ENCODE assay signal across 21 mouse cellular contexts in the genomic region with DNA sequence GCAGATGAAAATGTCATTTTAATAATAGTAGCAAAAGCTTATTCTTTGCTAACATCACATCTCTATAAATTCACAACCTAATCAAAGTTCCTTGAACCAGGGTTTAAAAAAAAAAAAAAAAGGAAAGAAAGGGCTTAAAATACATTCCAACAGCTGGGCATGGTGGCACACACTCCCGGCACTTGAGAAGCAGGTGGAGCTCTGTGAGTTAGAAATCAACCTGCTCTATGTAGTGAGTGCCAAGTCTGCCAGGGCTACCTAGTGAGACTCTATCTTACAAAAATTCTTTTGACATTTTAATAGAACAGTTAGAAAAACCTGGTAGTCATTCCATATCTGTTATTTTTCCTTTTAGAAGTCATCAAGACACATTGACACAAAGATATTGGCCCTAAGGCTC. TPM values are rescaled to one million over a fixed set of nuclear protein-coding genes. Genes with fewer than 3 reads are reported as not detected.
DNase-seq lines count a peak whose midpoint lies in the region; ATAC-seq lines count a peak whose summit lies in the region.
"Had no signal": no experiment of that assay in that cellular context is flagged by ENCODE, and none has a peak within 500 bp of the region (broad histone marks: within the 10 kb centered on the region; RNA-seq: fewer than 3 reads in every experiment).

No protein-coding gene starts in this region.

- H3K27ac ChIP-seq in kidney, embryonic 14.5 days (ENCODE audit: low read depth, low read length), result no peak overlapping the region
- peak overlapping the region; percentile 71; the same call in 1 of the 2 replicates for H3K27ac ChIP-seq in liver, embryonic 13.5 days
- H3K27ac ChIP-seq: embryonic facial prominence, embryonic 13.5 days; forebrain, embryonic 12.5 days; heart, embryonic 10.5 days; heart, embryonic 15.5 days; hindbrain, embryonic 13.5 days had no signal

- H3K4me2 ChIP-seq in kidney, embryonic 14.5 days (replicated peaks; ENCODE audit: low read depth, low read length), result no peak overlapping the region
- H3K4me2 ChIP-seq in liver, embryonic 13.5 days, result no peak overlapping the region
- H3K4me2 ChIP-seq: embryonic facial prominence, embryonic 13.5 days; forebrain, embryonic 12.5 days; heart, embryonic 15.5 days; hindbrain, embryonic 13.5 days had no signal

- H3K36me3 ChIP-seq in kidney, embryonic 14.5 days (ENCODE audit: control insufficient read depth, insufficient read depth, low read length), result no peaks in the 10 kb centered on the region
- H3K36me3 ChIP-seq in liver, embryonic 13.5 days, result no peaks in the 10 kb centered on the region
- H3K36me3 ChIP-seq: forebrain, embryonic 12.5 days; G1E; heart, embryonic 10.5 days; heart, embryonic 15.5 days; hindbrain, embryonic 13.5 days had no signal

- no peak overlapping the region for H3K4me3 ChIP-seq in kidney, embryonic 14.5 days (ENCODE audit: low read length)
- no peak overlapping the region for H3K4me3 ChIP-seq in liver, embryonic 13.5 days (replicated peaks)
- H3K4me3 ChIP-seq: embryonic facial prominence, embryonic 13.5 days; forebrain, embryonic 12.5 days; heart, embryonic 10.5 days; heart, embryonic 15.5 days; hindbrain, embryonic 13.5 days had no signal

- no peak for ATAC-seq in kidney, embryonic 14.5 days (ENCODE audit: low FRiP score, low TSS enrichment)
- ATAC-seq in liver, embryonic 13.5 days (ENCODE audit: low read depth), result no peak
- ATAC-seq: CD4-positive, CD25-positive, alpha-beta regulatory T cell, adult 4 months; forebrain, embryonic 16.5 days had no signal

- no peaks in the 10 kb centered on the region for H3K9me3 ChIP-seq in kidney, embryonic 14.5 days (ENCODE audit: control insufficient read depth, low read length)
- no peaks in the 10 kb centered on the region for H3K9me3 ChIP-seq in liver, embryonic 13.5 days (replicated peaks)
- H3K9me3 ChIP-seq: embryonic facial prominence, embryonic 13.5 days; forebrain, embryonic 12.5 days; G1E; heart, embryonic 10.5 days; heart, embryonic 15.5 days; hindbrain, embryonic 13.5 days had no signal

- no peaks in the 10 kb centered on the region for H3K27me3 ChIP-seq in kidney, embryonic 14.5 days (ENCODE audit: control insufficient read depth, insufficient read depth, low read length)
- no peaks in the 10 kb centered on the region for H3K27me3 ChIP-seq in liver, embryonic 13.5 days
- H3K27me3 ChIP-seq: embryonic facial prominence, embryonic 13.5 days; forebrain, embryonic 12.5 days; heart, embryonic 15.5 days; hindbrain, embryonic 13.5 days had no signal

- peak; percentile 23 for DNase-seq in cerebellum, adult 9-10 months
- no peak for DNase-seq in cerebellum, adult 11 months
- peak; percentile 36 to 37 for DNase-seq in kidney, postnatal 36 days
- no peak for DNase-seq in liver, embryonic 13.5 days
- no peak for DNase-seq in liver
- peak; percentile 65 for DNase-seq in brain, adult 2 months (ENCODE audit: low read depth, low spot score)
- DNase-seq: adrenal gland, adult 8-10 months; adrenal gland, postnatal 36 days; B cell, adult 2 months; gastrocnemius, postnatal 10 days; heart, adult 18-20 months; heart, postnatal 14 days had no signal

- H3K4me1 ChIP-seq in kidney, embryonic 14.5 days (ENCODE audit: control insufficient read depth, insufficient read depth, low read length), result no peaks in the 10 kb centered on the region
- peaks cover 81% of the 10 kb centered on the region for H3K4me1 ChIP-seq in liver, embryonic 13.5 days (replicated peaks)
- H3K4me1 ChIP-seq: embryonic facial prominence, embryonic 13.5 days; forebrain, embryonic 12.5 days; heart, embryonic 10.5 days; heart, embryonic 15.5 days had no signal

- WGBS in kidney, embryonic 14.5 days, result 83% methylated on average over 1 of the region's 1 CpGs
- WGBS in liver, embryonic 13.5 days (ENCODE audit: insufficient replicate concordance), result 83% methylated on average over 1 of the region's 1 CpGs

- no peak overlapping the region for H3K9ac ChIP-seq in kidney, embryonic 14.5 days (ENCODE audit: low read depth, low read length)
- H3K9ac ChIP-seq in liver, embryonic 13.5 days, result no peak overlapping the region
- H3K9ac ChIP-seq: embryonic facial prominence, embryonic 13.5 days; forebrain, embryonic 12.5 days; heart, embryonic 15.5 days; hindbrain, embryonic 13.5 days had no signal

RNA-seq across cellular contexts. Expression of a gene that starts 31.0 kb away (rescaled TPM):
- polyA plus RNA-seq in kidney, embryonic 14.5 days (2014; fragmentation: Nextera tagmentation; extraction: Ambion mirVana), result 2.6 and 3.2 TPM in 2 replicates
- polyA plus RNA-seq in liver, embryonic 13.5 days (2015; fragmentation: Nextera tagmentation; extraction: Ambion mirVana), result 5.0 and 5.3 TPM in 2 replicates
- polyA plus RNA-seq: G1E had no signal

Comparison
In these comparisons a context has a peak if more than half of its experiments do, and no peak if none do; other contexts are left out.
1. DNase-seq: peak in cerebellum, adult 9-10 months (single experiment), kidney, postnatal 36 days (2 of 2) and brain, adult 2 months (single experiment); none in cerebellum, adult 11 months (single experiment), liver, embryonic 13.5 days (single experiment) and liver (single experiment).